Mouse (Mus musculus) embryonic facial prominence, embryonic 13.5 days (tissue): ENCODE results near the gene Fbxo7. TPM values are rescaled to one million over a fixed set of nuclear protein-coding genes. Genes with fewer than 3 reads are reported as not detected.
"Not testable (repeated sequence)": the region's sequence is repeated elsewhere in the genome, so short reads cannot be mapped to it uniquely, and the experiment has no call there.

Source experiments
- ATAC-seq: fragments of 200-750 bp; cut with Nextera tagmentation; 2 replicates; pipeline ENCODE4 v1.8.0; 2017; ENCODE audit warnings: low read depth; ENCODE audit not compliant: insufficient number of reproducible peaks, insufficient read depth, low FRiP score, low TSS enrichment
- H3K27ac ChIP-seq: fragments of 300-500 bp; sonication (generic); 2 replicates; pipeline ENCODE4 v1.5.1; 2015; ENCODE audit warnings: moderate library complexity, mild to moderate bottlenecking, inconsistent platforms
- H3K27me3 ChIP-seq: fragments of 300-500 bp; sonication (generic); 2 replicates; pipeline ENCODE4 v1.6.1; 2015; ENCODE audit warnings: mild to moderate bottlenecking, inconsistent platforms
- H3K36me3 ChIP-seq: fragments of 300-500 bp; sonication (generic); 2 replicates; pipeline ENCODE4 v1.6.1; 2015; ENCODE audit warnings: mild to moderate bottlenecking, inconsistent platforms
- H3K4me1 ChIP-seq: fragments of 300-500 bp; sonication (generic); 2 replicates; pipeline ENCODE4 v1.6.1; 2015; ENCODE audit warnings: inconsistent platforms
- H3K4me2 ChIP-seq: fragments of 300-500 bp; sonication (generic); 2 replicates; pipeline ENCODE4 v1.6.1; 2015; ENCODE audit warnings: moderate library complexity, mild to moderate bottlenecking, inconsistent platforms
- H3K4me3 ChIP-seq: fragments of 300-500 bp; sonication (generic); 2 replicates; pipeline ENCODE4 v1.5.1; 2015; ENCODE audit warnings: mild to moderate bottlenecking, inconsistent platforms
- H3K9ac ChIP-seq: fragments of 300-500 bp; sonication (generic); 2 replicates; pipeline ENCODE4 v1.6.1; 2015; ENCODE audit warnings: mild to moderate bottlenecking, inconsistent platforms
- H3K9me3 ChIP-seq: fragments of 300-500 bp; sonication (generic); 2 replicates; pipeline ENCODE4 v1.6.1; 2016; ENCODE audit warnings: inconsistent platforms
- WGBS: fragments of 180-500 bp; shearing (Covaris S2); methylation state at CpG from one replicate; pipeline ENCODE4 v1.1.7; 2015; ENCODE audit warnings: mixed read lengths; 5-methylcytosine and 5-hydroxymethylcytosine counted together
- polyA plus RNA-seq: library from polyadenylated mRNA; unstranded; fragments of >200 nt; fragmentation: Nextera tagmentation; extraction: Ambion mirVana; gene quantifications from 2 replicates; pipeline ENCODE4 v1.2.1, GENCODE M21; 2015

The Fbxo7 gene
- polyA plus RNA-seq, 1 experiment from 2014 or later = 29.2 TPM

GRCm38 (mm10) chr10:86017781-86018180 lies 4.0 kb upstream of the Fbxo7 start:
- no peak overlapping the region for H3K4me2 ChIP-seq
- whole genome bisulfite sequencing = 85% methylated on average over 7 of the region's 7 CpGs
- no peak overlapping the region for H3K4me3 ChIP-seq
- ATAC-seq = no peak
- no peaks in the 10 kb centered on the region for H3K27me3 ChIP-seq
- no peaks in the 10 kb centered on the region for H3K9me3 ChIP-seq
- H3K4me1 ChIP-seq = peaks cover 5% of the 10 kb centered on the region
- no peak overlapping the region for H3K27ac ChIP-seq
- no peak overlapping the region for H3K9ac ChIP-seq
- no peaks in the 10 kb centered on the region for H3K36me3 ChIP-seq

GRCm38 (mm10) chr10:86018813-86019212 lies 3.0 kb upstream of the Fbxo7 start:
- Histone ChIP-seq H3K4me1 (peaks cover 5% of the 10 kb centered on the region), H3K9ac (no peak overlapping the region), H3K9me3 (no peaks in the 10 kb centered on the region), H3K4me2 (no peak overlapping the region), H3K27me3 (no peaks in the 10 kb centered on the region), H3K27ac (no peak overlapping the region), H3K4me3 (no peak overlapping the region), H3K36me3 (no peaks in the 10 kb centered on the region)
- no peak for ATAC-seq
- WGBS = 28% methylated on average over 5 of the region's 5 CpGs

DNA sequence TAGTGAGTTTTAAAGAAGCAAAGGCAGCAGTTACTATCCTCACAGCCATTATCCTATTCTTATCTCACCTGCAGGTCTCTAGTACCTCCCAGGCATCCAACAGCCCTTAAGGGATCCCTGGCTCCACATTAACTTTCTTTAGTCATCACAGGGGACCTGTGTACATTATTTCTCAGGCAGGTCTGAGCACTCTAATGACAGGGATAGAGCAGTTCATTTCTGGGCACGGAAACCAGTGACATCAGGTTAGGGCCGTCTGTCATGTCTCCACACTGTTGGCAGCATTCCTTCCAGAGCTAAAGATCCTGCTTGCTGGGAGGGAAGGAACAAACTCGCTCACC lies 394 bp upstream of the Fbxo7 start:
- 1% methylated on average over 3 of the region's 3 CpGs for WGBS
- Histone ChIP-seq H3K27ac (no peak overlapping the region), H3K9me3 (no peaks in the 10 kb centered on the region), H3K9ac (peak overlapping the region; percentile 88), H3K4me2 (peak overlapping the region; percentile 77), H3K36me3 (no peaks in the 10 kb centered on the region), H3K27me3 (no peaks in the 10 kb centered on the region), H3K4me1 (peaks cover 5% of the 10 kb centered on the region), H3K4me3 (peak overlapping the region; percentile 93)
- ATAC-seq = no peak

DNA sequence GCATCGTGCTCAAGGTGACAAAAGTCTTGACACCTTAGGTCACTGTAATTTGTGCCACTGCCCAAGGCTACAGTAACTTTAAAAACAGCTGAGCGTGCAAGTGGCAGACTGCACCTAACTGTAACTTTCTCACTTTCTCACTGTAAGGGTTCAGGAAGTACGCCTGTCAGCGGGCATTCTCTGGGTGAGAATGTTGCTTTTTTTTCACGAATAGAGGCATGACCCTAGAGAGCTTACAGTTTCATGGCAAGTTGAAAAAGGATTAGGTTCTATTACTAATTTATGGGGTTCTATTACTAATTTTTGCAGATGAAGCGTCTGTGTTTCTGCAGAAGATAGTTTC lies 673 bp downstream of the Fbxo7 start:
- H3K27ac ChIP-seq = peak overlapping the region; percentile 88; the same call in 1 of the 2 replicates
- H3K36me3 ChIP-seq = no peaks in the 10 kb centered on the region
- peak overlapping the region; percentile 88 for H3K9ac ChIP-seq
- H3K4me2 ChIP-seq = peak overlapping the region; percentile 77
- peak overlapping the region; percentile 93 for H3K4me3 ChIP-seq
- ATAC-seq = no peak
- H3K9me3 ChIP-seq = no peaks in the 10 kb centered on the region
- 5% methylated on average over 6 of the region's 6 CpGs for WGBS
- H3K4me1 ChIP-seq = peaks cover 5% of the 10 kb centered on the region
- no peaks in the 10 kb centered on the region for H3K27me3 ChIP-seq

- Histone ChIP-seq H3K36me3 (no peaks in the 10 kb centered on the region), H3K27ac (no peak overlapping the region), H3K27me3 (no peaks in the 10 kb centered on the region), H3K9ac (no peak overlapping the region), H3K4me3 (peak overlapping the region; percentile 93; the same call in 1 of the 2 replicates), H3K4me2 (peak overlapping the region; percentile 77), H3K4me1 (peaks cover 5% of the 10 kb centered on the region), H3K9me3 (no peaks in the 10 kb centered on the region)
- no peak for ATAC-seq
Observed at GRCm38 (mm10) chr10:86023149-86023548, 1.4 kb downstream of the Fbxo7 start.

DNA sequence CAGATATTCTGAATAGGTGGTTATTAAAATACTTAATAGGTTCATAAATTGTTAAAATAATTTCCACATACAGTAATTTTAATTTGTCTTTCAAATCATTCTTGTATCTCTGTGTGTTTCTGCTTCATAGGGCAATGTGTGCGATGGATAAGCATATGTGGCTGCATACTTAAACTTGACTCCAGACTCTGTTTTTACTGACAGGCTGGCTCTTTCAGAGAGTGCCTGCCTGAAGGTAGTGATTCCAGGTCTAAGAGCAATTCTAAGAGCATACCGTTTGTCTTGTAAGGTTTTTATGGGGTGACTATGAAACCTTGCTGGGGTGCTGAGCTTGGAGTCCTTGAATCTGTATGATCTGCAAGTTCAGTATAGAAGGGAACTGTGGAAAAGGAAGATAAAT lies 4.1 kb downstream of the Fbxo7 start:
- Histone ChIP-seq H3K27ac (no peak overlapping the region), H3K36me3 (peaks cover 13% of the 10 kb centered on the region), H3K9ac (no peak overlapping the region), H3K9me3 (no peaks in the 10 kb centered on the region), H3K4me2 (no peak overlapping the region), H3K4me3 (no peak overlapping the region), H3K4me1 (peaks cover 5% of the 10 kb centered on the region), H3K27me3 (no peaks in the 10 kb centered on the region)
- WGBS = 82% methylated on average over 2 of the region's 2 CpGs
- ATAC-seq = no peak

GRCm38 (mm10) chr10:86026354-86026753 lies 4.6 kb downstream of the Fbxo7 start:
- WGBS = 89% methylated on average over 3 of the region's 3 CpGs
- H3K27ac ChIP-seq = no peak overlapping the region

GRCm38 (mm10) chr10:86026807-86027206 lies 5.0 kb downstream of the Fbxo7 start:
- H3K27ac ChIP-seq, H3K9me3 ChIP-seq, H3K27me3 ChIP-seq, H3K4me3 ChIP-seq, H3K4me1 ChIP-seq, H3K9ac ChIP-seq, H3K4me2 ChIP-seq, ATAC-seq: not testable (repeated sequence)
- H3K36me3 ChIP-seq = peaks cover 14% of the 10 kb centered on the region
- 63% methylated on average over 1 of the region's 1 CpGs for WGBS

More at GRCm38 (mm10) chr10:86026354-86026753, 4.6 kb downstream of the Fbxo7 start:
- no peak for ATAC-seq
- H3K9me3 ChIP-seq = no peaks in the 10 kb centered on the region
- H3K4me3 ChIP-seq = no peak overlapping the region
- H3K36me3 ChIP-seq = peaks cover 14% of the 10 kb centered on the region
- no peak overlapping the region for H3K9ac ChIP-seq
- no peak overlapping the region for H3K4me2 ChIP-seq
- H3K4me1 ChIP-seq = peaks cover 3% of the 10 kb centered on the region
- no peaks in the 10 kb centered on the region for H3K27me3 ChIP-seq

DNA sequence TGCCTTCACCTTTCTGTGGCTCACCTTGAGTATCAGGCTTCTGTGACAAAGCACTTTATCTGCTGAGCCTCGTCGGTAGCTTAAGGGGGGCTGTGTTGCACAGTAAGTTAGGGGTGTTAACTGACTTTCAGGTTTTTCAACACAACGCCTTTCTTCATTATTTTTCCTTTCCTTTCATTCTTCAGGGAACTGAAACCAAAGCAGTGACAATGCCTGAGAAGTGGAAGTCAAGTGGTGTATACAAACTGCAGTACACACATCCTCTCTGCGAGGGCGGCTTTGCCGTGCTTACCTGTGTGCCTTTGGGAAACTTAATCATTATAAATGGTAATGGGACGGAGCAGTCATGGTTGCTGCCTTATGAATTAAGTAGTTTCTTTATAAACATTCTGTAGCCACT lies 9.0 kb downstream of the Fbxo7 start:
- WGBS = 88% methylated on average over 7 of the region's 7 CpGs
- Histone ChIP-seq H3K4me2 (no peak overlapping the region), H3K27me3 (no peaks in the 10 kb centered on the region), H3K27ac (no peak overlapping the region), H3K36me3 (peaks cover 21% of the 10 kb centered on the region), H3K9me3 (no peaks in the 10 kb centered on the region), H3K9ac (no peak overlapping the region), H3K4me1 (0 out of 2 replicates have a peak, but pooled peaks cover 5% of the 10 kb centered on the region), H3K4me3 (no peak overlapping the region)
- no peak for ATAC-seq

DNA sequence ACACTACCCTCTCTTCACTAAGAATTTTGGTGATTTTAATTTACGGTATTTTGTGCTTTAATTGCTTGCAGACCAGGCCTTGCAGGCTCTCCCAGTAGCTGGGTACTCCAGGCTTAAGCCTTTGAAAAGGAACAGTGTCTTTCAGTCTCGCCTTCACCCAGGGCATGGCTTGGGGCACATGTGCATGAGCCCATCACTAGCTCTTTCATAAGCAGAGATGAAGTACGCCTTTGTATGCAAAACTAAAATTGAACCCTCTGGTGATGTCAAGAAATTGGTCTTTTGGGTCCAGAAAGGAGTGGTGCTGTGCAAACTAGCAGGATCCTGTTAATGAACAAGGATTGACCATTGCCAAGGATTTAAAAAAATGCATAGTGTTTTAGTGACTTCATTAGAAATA lies 10.7 kb downstream of the Fbxo7 start:
- H3K4me2 ChIP-seq = no peak overlapping the region
- H3K27ac ChIP-seq = no peak overlapping the region
- no peaks in the 10 kb centered on the region for H3K27me3 ChIP-seq
- 0 out of 2 replicates have a peak, but pooled peaks cover 5% of the 10 kb centered on the region for H3K4me1 ChIP-seq
- ATAC-seq = no peak
- no peak overlapping the region for H3K9ac ChIP-seq
- H3K4me3 ChIP-seq = no peak overlapping the region
- no peaks in the 10 kb centered on the region for H3K9me3 ChIP-seq
- 33% methylated on average over 3 of the region's 3 CpGs for WGBS
- H3K36me3 ChIP-seq = peaks cover 26% of the 10 kb centered on the region

DNA sequence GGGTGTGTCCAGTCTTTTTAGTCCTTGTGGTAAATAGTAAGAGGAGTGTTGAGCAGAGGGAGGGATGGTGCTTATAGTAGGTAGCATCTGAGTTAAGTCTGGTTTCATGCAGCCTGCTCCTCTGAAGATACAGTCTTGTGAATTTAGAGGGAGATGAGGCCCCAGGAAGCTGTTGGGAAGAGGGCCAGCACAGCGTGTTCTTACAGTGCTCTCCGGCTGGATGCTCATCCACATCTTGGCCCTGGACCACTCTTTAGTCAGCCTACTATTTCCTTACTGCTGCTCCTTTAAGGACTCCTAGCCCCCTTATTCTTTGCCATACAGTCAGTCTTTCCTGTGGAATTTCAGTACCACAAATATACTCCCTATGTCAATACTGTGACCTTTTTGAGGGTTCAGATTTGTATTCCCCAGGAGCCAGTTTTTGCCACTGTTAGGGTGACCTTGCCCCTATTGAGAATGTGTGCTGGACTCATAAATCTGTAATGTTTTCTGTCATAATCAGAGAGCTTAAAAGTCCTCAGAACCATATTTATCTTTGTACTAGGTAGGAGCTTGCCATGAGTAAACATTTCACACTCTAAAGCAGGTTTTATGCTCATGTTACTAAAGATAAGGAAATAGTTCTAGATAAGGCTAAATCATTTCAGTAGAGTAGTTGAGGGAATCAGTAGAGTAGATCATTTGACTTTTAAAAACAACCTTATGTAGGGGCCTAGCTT lies 12.4 kb downstream of the Fbxo7 start:
- 90% methylated on average over 2 of the region's 2 CpGs for WGBS
- no peak for ATAC-seq
- 0 out of 2 replicates have a peak, but pooled peaks cover 5% of the 10 kb centered on the region for H3K4me1 ChIP-seq

DNA sequence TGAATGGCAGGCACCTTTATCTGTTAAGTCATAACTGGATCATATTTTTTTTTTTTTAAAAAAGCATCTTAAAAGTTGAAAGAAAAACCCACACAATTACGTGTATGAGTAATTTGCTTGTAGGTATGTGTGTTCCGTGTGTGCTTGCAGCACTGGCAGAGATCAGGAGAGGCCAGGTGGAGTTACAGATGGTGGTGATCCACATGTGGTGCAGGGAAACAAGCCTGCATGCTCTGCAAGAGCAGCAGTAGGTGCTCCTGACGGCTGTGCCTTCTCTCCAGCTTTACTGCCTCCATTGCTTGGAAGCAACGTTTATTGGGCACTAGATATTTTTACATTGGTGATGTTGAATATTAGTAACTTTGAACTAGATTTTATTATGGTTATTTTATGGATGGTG lies 21.9 kb downstream of the Fbxo7 start:
- Histone ChIP-seq H3K9me3 (no peaks in the 10 kb centered on the region), H3K4me2 (no peak overlapping the region), H3K4me3 (no peak overlapping the region), H3K4me1 (no peaks in the 10 kb centered on the region), H3K27me3 (no peaks in the 10 kb centered on the region), H3K27ac (no peak overlapping the region), H3K36me3 (peaks cover 38% of the 10 kb centered on the region), H3K9ac (no peak overlapping the region)
- 75% methylated on average over 4 of the region's 4 CpGs for WGBS
- no peak for ATAC-seq

More for the DNA sequence above, 12.4 kb downstream of the Fbxo7 start:
- Histone ChIP-seq H3K9me3 (no peaks in the 10 kb centered on the region), H3K36me3 (peaks cover 27% of the 10 kb centered on the region), H3K4me3 (no peak overlapping the region), H3K9ac (no peak overlapping the region), H3K27me3 (no peaks in the 10 kb centered on the region), H3K4me2 (no peak overlapping the region), H3K27ac (no peak overlapping the region)
